Mouse (Mus musculus): ENCODE data around the gene Srarp. TPM values are rescaled to one million over a fixed set of nuclear protein-coding genes. Genes with fewer than 3 reads are reported as not detected.
A peak's percentile ranks its signal among the peaks of the same experiment; 100 is the strongest.

Srarp gene
- polyA plus RNA-seq, 1 experiment, result 14.2 TPM

DNA sequence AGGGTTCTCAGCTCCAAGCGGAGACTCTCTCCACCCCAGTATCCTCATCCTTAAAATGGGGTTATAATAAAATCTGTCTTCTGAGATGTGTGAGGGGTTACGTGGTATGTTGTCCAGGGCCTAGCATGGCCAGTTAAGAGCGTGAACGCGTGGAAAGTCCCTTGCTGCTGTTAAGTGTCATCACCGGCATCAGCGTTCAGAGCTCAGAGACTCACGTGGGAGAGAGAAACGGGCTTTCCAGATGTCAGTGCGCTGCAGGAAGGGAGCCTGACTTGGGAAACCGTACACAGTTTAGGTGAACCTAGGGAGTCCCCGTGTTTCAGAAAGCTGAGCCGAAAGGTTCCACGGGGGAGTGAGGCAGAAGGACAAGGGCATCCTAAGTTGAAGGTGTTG, 9.4 kb upstream of the Srarp start:
- Histone ChIP-seq H3K27ac (ENCODE audit: insufficient read depth, low read length) (no peak overlapping the region), H3K4me3 (ENCODE audit: insufficient read depth, low read length) (peak overlapping the region; percentile 61), H3K4me1 (ENCODE audit: control insufficient read depth, insufficient read depth, low read length) (0 out of 2 replicates have a peak, but pooled peaks cover 4% of the 10 kb centered on the region)
- TF ChIP-seq POLR2A (IDR thresholded peaks at IDR 0.05; ENCODE audit: extremely low read depth, insufficient read depth, low read length) (no peak), CTCF (IDR thresholded peaks at IDR 0.05; ENCODE audit: extremely low read depth, insufficient read depth, low read length) (no peak)

DNA sequence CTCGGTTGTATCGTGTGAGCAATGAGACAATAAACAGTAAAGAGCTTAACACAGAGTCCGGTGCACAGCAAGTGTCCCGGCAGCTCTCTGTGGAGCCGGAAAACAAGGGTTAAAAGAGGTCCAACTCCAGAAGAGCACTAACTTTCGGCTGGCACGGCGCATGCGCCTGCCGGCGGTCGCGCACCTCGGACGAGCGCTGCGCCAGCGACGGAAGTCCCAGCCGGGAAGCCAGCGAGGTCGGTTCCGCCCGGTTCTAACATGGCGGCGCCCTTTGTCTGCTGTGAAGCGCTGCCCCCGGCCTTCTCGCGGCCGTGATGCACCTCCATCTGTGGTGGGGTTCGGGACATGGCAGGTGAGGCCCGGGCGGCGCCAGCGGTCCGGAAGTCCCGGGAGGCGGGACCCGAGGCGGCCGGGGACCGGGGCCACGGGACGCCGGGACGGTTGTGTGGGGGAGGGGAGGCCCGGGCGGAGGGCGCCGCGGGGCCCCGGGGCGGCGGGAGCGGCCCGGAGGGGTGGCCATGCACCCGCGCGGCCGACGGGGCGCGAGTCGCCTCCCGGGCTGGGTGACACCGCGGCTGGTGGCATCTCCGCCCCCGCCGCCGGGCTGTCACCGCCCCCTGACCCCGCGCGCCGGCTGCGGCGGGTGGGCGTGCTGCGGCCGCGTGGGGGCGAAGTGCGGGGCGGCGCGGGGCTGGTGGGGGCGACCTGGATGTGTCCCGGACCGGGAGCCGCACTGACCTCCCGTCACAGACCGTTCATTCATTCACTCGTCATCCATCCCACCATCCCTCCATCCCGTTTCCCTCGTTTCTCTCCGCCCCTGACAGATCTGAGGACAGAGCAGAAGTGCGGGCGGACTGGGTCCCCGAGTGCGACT, 8.8 kb upstream of the Srarp start, which contains the start of gene Zbtb17:
TSS of gene Zbtb17 (plus strand) at position 204 of the 877 bp plus-strand sequence.
- peak; percentile 29; the same call in 1 of the 2 replicates for TF ChIP-seq POLR2A (IDR thresholded peaks at IDR 0.05; ENCODE audit: extremely low read depth, insufficient read depth, low read length)
- TF ChIP-seq CTCF (IDR thresholded peaks at IDR 0.05; ENCODE audit: extremely low read depth, insufficient read depth, low read length), result no peak
- 0 out of 2 replicates have a peak, but pooled peaks cover 4% of the 10 kb centered on the region for H3K4me1 ChIP-seq (ENCODE audit: control insufficient read depth, insufficient read depth, low read length)
- no peak within 1 kb of the TSS for H3K27ac ChIP-seq (ENCODE audit: insufficient read depth, low read length)
- peak within 1 kb of the TSS; percentile 61 for H3K4me3 ChIP-seq (ENCODE audit: insufficient read depth, low read length)

- TF ChIP-seq POLR2A (IDR thresholded peaks at IDR 0.05; ENCODE audit: extremely low read depth, insufficient read depth, low read length) (no peak), CTCF (IDR thresholded peaks at IDR 0.05; ENCODE audit: extremely low read depth, insufficient read depth, low read length) (no peak)
- Histone ChIP-seq H3K4me1 (ENCODE audit: control insufficient read depth, insufficient read depth, low read length) (0 out of 2 replicates have a peak, but pooled peaks cover 4% of the 10 kb centered on the region), H3K4me3 (ENCODE audit: insufficient read depth, low read length) (peak overlapping the region; percentile 61), H3K27ac (ENCODE audit: insufficient read depth, low read length) (no peak overlapping the region)
Measured at GRCm38 (mm10) chr4:141443641-141444429, 7.9 kb upstream of the Srarp start.

DNA sequence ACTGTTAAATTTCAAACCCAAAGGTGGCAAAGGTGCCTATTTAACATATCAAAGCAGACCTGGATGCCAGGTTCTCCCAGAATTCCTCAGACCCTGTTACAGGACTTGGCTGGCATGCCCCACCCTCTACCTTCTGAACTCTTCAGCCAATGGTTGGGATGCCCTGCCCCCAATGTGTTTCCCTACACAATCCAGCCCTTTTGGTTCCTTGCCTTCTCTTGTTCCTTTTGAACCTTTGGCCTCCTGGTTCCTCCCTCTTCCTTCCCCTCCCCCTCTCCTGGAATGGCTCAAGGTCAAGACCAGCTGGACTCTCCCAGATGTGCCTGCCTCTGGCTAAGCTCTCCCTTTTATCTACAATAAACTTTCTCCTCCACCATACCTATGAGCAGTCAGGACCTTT, 5.0 kb upstream of the Srarp start:
- TF ChIP-seq POLR2A (IDR thresholded peaks at IDR 0.05; ENCODE audit: extremely low read depth, insufficient read depth, low read length) (no peak), CTCF (IDR thresholded peaks at IDR 0.05; ENCODE audit: extremely low read depth, insufficient read depth, low read length) (no peak)
- Histone ChIP-seq H3K27ac (ENCODE audit: insufficient read depth, low read length) (no peak overlapping the region), H3K4me1 (ENCODE audit: control insufficient read depth, insufficient read depth, low read length) (no peaks in the 10 kb centered on the region), H3K4me3 (ENCODE audit: insufficient read depth, low read length) (no peak overlapping the region)

- TF ChIP-seq CTCF (IDR thresholded peaks at IDR 0.05; ENCODE audit: extremely low read depth, insufficient read depth, low read length) (no peak), POLR2A (IDR thresholded peaks at IDR 0.05; ENCODE audit: extremely low read depth, insufficient read depth, low read length) (0 out of 2 replicates have a peak, but pooled peaks have one; percentile 16)
- Histone ChIP-seq H3K4me3 (ENCODE audit: insufficient read depth, low read length) (no peak overlapping the region), H3K27ac (ENCODE audit: insufficient read depth, low read length) (no peak overlapping the region), H3K4me1 (ENCODE audit: control insufficient read depth, insufficient read depth, low read length) (no peaks in the 10 kb centered on the region)
Measured at GRCm38 (mm10) chr4:141439083-141439803, 3.3 kb upstream of the Srarp start.

- no peaks in the 10 kb centered on the region for H3K4me1 ChIP-seq (ENCODE audit: control insufficient read depth, insufficient read depth, low read length)
- no peak overlapping the region for H3K27ac ChIP-seq (ENCODE audit: insufficient read depth, low read length)
- H3K4me3 ChIP-seq (ENCODE audit: insufficient read depth, low read length), result no peak overlapping the region
- no peak for TF ChIP-seq POLR2A (IDR thresholded peaks at IDR 0.05; ENCODE audit: extremely low read depth, insufficient read depth, low read length)
- TF ChIP-seq CTCF (IDR thresholded peaks at IDR 0.05; ENCODE audit: extremely low read depth, insufficient read depth, low read length), result no peak
Measured at GRCm38 (mm10) chr4:141433191-141433590, 2.7 kb downstream of the Srarp start.

- H3K4me3 ChIP-seq (ENCODE audit: insufficient read depth, low read length), result no peak overlapping the region
- H3K4me1 ChIP-seq (ENCODE audit: control insufficient read depth, insufficient read depth, low read length), result no peaks in the 10 kb centered on the region
- no peak overlapping the region for H3K27ac ChIP-seq (ENCODE audit: insufficient read depth, low read length)
- TF ChIP-seq CTCF (IDR thresholded peaks at IDR 0.05; ENCODE audit: extremely low read depth, insufficient read depth, low read length), result no peak
Measured at GRCm38 (mm10) chr4:141432666-141433065, 3.2 kb downstream of the Srarp start.

DNA sequence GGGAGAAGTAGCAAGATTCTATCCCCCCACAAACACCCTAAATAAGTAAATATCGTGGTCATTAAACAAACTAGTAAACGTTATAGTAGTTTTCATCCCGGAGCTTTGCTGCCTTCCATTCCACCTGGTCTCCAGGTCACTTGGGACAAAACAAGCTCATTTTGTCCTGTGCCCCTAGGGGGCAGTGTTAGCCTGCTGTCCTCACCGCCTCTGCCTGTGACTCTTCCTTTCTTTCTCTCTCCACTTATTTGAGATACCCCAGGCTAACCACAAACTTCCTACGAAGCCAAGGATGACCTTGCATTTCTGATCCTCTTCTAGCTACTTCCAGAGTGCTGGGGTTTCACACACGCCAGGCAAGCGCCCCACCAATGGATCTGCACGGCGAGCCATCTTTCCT, 4.9 kb downstream of the Srarp start:
- no peaks in the 10 kb centered on the region for H3K4me1 ChIP-seq (ENCODE audit: control insufficient read depth, insufficient read depth, low read length)
- no peak overlapping the region for H3K27ac ChIP-seq (ENCODE audit: insufficient read depth, low read length)
- H3K4me3 ChIP-seq (ENCODE audit: insufficient read depth, low read length), result no peak overlapping the region
- TF ChIP-seq CTCF (IDR thresholded peaks at IDR 0.05; ENCODE audit: extremely low read depth, insufficient read depth, low read length) (peak; percentile 86), POLR2A (IDR thresholded peaks at IDR 0.05; ENCODE audit: extremely low read depth, insufficient read depth, low read length) (no peak)

GRCm38 (mm10) chr4:141429847-141430246, 6.1 kb downstream of the Srarp start:
- H3K4me3 ChIP-seq (ENCODE audit: insufficient read depth, low read length), result no peak overlapping the region
- no peak overlapping the region for H3K27ac ChIP-seq (ENCODE audit: insufficient read depth, low read length)
- peaks cover under 1% of the 10 kb centered on the region; the same call in 1 of the 2 replicates for H3K4me1 ChIP-seq (ENCODE audit: control insufficient read depth, insufficient read depth, low read length)
- peak; percentile 52 for TF ChIP-seq CTCF (IDR thresholded peaks at IDR 0.05; ENCODE audit: extremely low read depth, insufficient read depth, low read length)
- TF ChIP-seq POLR2A (IDR thresholded peaks at IDR 0.05; ENCODE audit: extremely low read depth, insufficient read depth, low read length), result no peak

Data from cortical plate, adult 2 months (tissue).